Mouse (Mus musculus): ENCODE results near the gene Nsf.

DNA sequence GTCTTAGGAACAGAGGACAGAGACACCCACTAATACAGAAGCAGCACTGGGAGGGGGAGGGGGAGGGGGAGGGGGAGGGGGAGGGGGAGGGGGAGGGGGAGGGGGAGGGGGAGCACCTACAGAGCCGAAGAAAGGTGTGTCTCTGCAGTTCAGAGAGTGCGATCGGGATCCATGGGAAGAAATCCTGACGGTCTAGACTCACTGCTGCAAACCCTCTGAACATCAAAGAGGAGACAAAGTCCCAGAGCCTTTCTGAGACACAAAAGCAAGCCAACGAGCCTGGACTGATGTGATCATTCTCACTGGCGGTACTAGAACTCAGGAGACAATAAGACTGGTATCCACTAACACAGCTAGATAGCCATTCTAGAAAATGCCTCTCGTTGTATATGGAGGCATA lies 88.5 kb downstream of the Nsf start:
- TF ChIP-seq POLR2A (IDR thresholded peaks at IDR 0.05; ENCODE audit: insufficient read depth, low read depth, low read length) (no peak), CTCF (IDR thresholded peaks at IDR 0.05; ENCODE audit: insufficient read depth, low read depth, low read length) (no peak)

Measured in olfactory bulb, adult 2 months (tissue).